Mouse (Mus musculus) limb, embryonic 11.5 days (tissue): ENCODE measurements around the gene Btd. TPM values are rescaled to one million over a fixed set of nuclear protein-coding genes. Genes with fewer than 3 reads are reported as not detected.

Experiments
- polyA plus RNA-seq: library from polyadenylated mRNA; unstranded; fragments of >200 nt; fragmentation: Nextera tagmentation; extraction: Ambion mirVana; gene quantifications from 2 replicates; pipeline ENCODE4 v1.2.1, GENCODE M21; 2014

Gene Btd
- polyA plus RNA-seq, 1 experiment from 2014 or later = 18.9 TPM

Other genes with a start within 250 kb of the Btd start
- gene Sh3bp5, start 204.9 kb upstream of the Btd start, polyA plus RNA-seq = 26.7 and 33.4 TPM in 2 replicates
- 29.3 and 31.5 TPM in 2 replicates for gene Eaf1, start 146.6 kb upstream of the Btd start, polyA plus RNA-seq
- gene Mettl6, start 146.0 kb upstream of the Btd start, polyA plus RNA-seq = 90.7 and 92.8 TPM in 2 replicates
- 0.24 and 0.51 TPM in 2 replicates for gene Colq, start 49.7 kb upstream of the Btd start, polyA plus RNA-seq
- 1.0 and 1.6 TPM in 2 replicates for gene Gm49387, start 150 bp upstream of the Btd start, polyA plus RNA-seq
- gene Hacl1, start 258 bp downstream of the Btd start, polyA plus RNA-seq = 6.5 and 10.9 TPM in 2 replicates
- 9.9 and 10.2 TPM in 2 replicates for gene Ankrd28, start 189.6 kb downstream of the Btd start, polyA plus RNA-seq